Mouse (Mus musculus) heart, postnatal 10 days (tissue): ENCODE measurements around the gene Ubtd1. TPM values are rescaled to one million over a fixed set of nuclear protein-coding genes. Genes with fewer than 3 reads are reported as not detected.
A peak's percentile ranks its signal among the peaks of the same experiment; 100 is the strongest.

Source experiments
- DNase-seq, 2 experiments: peaks; one replicate each; pipeline ENCODE4 v3.0.0; 2021
- intact Hi-C: fragments of 180-260 bp; cut with DNase I; formaldehyde crosslinking; loops from one replicate; pipeline ENCODE4 v1.15.1; 2025
- total RNA-seq, 2 experiments: library from RNA; stranded (reverse); gene quantifications; 2 replicates each; pipeline ENCODE4 v1.2.3; 2021

Gene Ubtd1
- total RNA-seq, 2 experiments from 2014 or later = 31.4 to 33.8 TPM

GRCm38 (mm10) chr19:41991926-41992477, 10.4 kb downstream of the Ubtd1 start:
- intact Hi-C loops = no loop called here
- DNase-seq = peak in 1 of 2 experiments; percentile 5

DNA sequence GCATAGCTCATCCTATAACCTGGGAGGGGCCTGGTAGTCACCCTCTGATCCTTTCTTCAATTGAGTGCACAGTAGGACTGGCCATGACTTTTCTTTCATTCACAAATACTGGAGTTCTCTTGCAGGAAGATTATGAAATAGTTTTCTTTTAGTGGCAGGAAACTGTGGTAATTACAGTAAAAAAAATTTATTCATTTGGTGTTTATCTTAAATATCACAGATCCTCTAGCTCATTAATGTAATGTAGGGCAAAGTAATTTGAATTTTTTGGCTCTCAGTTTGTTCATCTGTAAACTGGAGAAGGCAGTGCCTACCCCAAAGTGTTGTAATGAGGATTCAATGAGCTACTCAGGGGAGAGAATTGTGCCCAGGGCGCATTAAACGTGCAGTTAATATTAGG, 11.4 kb downstream of the Ubtd1 start:
- DNase-seq = no peak
- intact Hi-C loops = loop anchor here (1.0 kb wide), 1 partner anchor 10 kb away; no protein-coding TSS in a partner anchor

GRCm38 (mm10) chr19:41993484-41993883, 11.9 kb downstream of the Ubtd1 start:
- intact Hi-C loops = loop anchor here (1.0 kb wide), 1 partner anchor 10 kb away; no protein-coding TSS in a partner anchor
- peak; percentile 90 for DNase-seq

DNA sequence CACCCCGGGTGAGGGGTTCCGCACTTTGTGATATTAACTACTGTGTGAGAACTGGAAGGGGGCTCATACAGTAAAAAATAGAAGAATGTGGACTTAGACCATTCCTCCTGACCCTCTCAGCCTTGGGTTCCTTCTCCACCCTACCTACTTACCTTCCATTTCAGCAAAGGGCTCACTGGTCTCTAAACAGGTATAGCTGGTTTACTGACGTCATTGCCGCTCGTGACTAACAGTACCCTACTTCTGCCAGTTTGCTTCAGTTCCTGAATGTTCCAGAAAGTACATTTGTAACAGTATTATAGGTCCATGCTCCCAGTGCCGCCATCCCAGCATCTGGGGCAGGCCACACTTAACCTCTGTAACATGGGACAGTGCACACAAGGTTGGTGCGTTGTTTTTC, 12.5 kb downstream of the Ubtd1 start:
- intact Hi-C loops = no loop called here
- no peak for DNase-seq

DNA sequence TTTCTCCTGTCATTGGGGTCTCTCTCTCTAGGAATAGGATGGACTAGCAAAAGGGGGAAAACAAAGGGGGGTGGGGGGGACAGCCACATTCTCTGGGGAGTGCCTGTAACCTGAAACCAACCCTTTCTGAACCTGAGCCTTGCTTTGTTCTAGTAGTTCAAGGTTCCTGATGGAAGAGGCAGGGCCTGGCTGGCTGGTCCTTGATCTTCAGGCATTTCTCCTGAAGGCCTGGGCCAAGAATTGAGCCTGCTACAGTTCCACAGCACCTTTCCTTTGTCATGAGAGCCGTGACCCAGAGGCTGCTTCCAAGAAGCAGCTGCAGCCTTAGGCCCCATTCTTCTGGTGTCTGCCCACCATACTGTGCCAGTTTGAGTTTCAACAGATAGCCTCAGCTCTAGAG, 13.9 kb downstream of the Ubtd1 start:
- no peak for DNase-seq
- intact Hi-C loops = no loop called here

GRCm38 (mm10) chr19:41997090-41997489, 15.5 kb downstream of the Ubtd1 start:
- intact Hi-C loops = no loop called here
- DNase-seq = peak in 1 of 2 experiments; percentile 61

GRCm38 (mm10) chr19:41998770-41999548, 17.4 kb downstream of the Ubtd1 start:
- intact Hi-C loops = no loop called here
- DNase-seq = peak; percentile 66 to 70

- no peak for DNase-seq
- intact Hi-C loops = no loop called here
Measured at GRCm38 (mm10) chr19:41999688-42000283, 18.2 kb downstream of the Ubtd1 start.

- DNase-seq = peak; percentile 69 to 70
- intact Hi-C loops = no loop called here
Measured at GRCm38 (mm10) chr19:42000446-42000958, 18.9 kb downstream of the Ubtd1 start.

- intact Hi-C loops = no loop called here
- no peak for DNase-seq
Measured at GRCm38 (mm10) chr19:42001253-42001980, 19.9 kb downstream of the Ubtd1 start.

GRCm38 (mm10) chr19:42004258-42004657, 22.7 kb downstream of the Ubtd1 start:
- intact Hi-C loops = no loop called here
- DNase-seq = peak in 1 of 2 experiments; percentile 22

DNA sequence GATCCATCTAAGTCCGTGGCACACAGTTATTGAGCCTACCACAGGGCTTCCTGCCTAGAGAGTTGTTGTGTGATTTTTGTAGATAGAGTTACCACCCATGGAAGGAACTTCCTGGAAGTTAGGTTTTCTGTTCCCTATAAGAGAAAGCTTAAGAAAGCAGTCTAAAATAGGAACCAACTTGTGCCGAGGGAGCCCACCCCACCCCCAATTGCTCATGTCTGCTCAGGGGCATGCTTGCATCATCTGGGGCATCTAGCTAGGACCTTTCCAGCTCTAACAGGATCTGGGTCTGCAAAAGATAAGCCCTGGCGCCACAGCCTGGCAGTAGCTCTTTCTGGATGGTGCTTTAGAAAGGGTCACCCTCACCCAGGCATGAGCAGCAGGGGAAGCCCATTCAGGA, 24.1 kb downstream of the Ubtd1 start:
- DNase-seq = peak in 1 of 2 experiments; percentile 50
- intact Hi-C loops = no loop called here

GRCm38 (mm10) chr19:42006568-42006967, 25.0 kb downstream of the Ubtd1 start:
- no peak for DNase-seq
- intact Hi-C loops = no loop called here

DNA sequence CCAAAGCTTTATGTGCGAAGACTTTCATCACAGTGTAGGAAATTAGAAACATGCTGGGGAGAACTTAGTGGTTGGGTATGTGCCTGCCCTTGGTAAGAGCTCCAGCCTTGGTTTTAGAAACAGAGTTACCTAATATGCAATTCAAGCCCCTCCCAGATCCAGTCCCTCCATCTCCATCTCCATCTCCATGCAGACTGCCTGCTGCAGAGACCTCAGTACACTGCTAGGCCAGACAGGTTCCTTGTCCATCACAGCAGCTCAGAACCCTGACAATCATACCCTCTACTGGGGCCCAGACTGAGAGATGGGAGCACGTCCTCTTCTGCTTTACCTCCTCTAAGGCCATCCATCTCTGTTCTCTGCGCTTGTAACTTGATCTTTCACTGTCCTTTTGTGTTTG, 27.0 kb downstream of the Ubtd1 start:
- DNase-seq = peak in 1 of 2 experiments; percentile 15
- intact Hi-C loops = no loop called here

GRCm38 (mm10) chr19:42009067-42009466, 27.5 kb downstream of the Ubtd1 start:
- DNase-seq = peak in 1 of 2 experiments; percentile 13

GRCm38 (mm10) chr19:42010436-42010835, 28.9 kb downstream of the Ubtd1 start:
- intact Hi-C loops = no loop called here
- peak in 1 of 2 experiments; percentile 7 for DNase-seq

More at GRCm38 (mm10) chr19:42009067-42009466, 27.5 kb downstream of the Ubtd1 start:
- intact Hi-C loops = no loop called here

- intact Hi-C loops = no loop called here
- DNase-seq = no peak
Measured at GRCm38 (mm10) chr19:42011123-42011522, 29.6 kb downstream of the Ubtd1 start.

DNA sequence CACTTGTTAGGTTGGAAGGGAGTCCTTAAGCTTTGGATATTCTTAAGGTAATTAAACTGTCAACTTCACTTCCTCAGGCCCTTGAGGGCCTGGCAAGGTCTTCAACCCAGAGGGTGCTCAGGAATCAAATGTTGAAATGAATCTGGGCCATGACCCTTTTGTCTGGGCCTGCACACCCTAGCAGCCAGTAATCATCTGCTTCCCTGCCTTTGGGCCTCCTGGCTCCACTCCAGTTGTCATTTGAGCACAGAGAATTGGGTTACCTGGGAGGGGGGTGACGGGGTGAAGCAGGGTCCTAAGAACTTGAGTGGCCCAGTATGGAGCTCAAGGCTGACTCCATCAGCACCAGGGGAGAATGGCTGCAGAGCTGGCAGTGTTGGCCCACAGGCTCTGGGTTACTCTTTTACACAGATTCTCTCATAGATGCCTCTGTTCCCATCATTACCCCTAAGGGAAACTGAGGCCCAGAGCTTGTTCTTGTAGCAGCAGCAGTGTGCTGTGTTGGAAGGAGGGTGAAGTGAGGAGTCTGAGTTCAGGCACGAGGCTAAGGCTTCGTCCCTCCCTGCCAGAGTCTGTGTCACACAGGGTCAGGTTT, 32.8 kb downstream of the Ubtd1 start:
- no peak for DNase-seq
- intact Hi-C loops = no loop called here

GRCm38 (mm10) chr19:42015001-42015400, 33.4 kb downstream of the Ubtd1 start:
- intact Hi-C loops = no loop called here
- DNase-seq = no peak

DNA sequence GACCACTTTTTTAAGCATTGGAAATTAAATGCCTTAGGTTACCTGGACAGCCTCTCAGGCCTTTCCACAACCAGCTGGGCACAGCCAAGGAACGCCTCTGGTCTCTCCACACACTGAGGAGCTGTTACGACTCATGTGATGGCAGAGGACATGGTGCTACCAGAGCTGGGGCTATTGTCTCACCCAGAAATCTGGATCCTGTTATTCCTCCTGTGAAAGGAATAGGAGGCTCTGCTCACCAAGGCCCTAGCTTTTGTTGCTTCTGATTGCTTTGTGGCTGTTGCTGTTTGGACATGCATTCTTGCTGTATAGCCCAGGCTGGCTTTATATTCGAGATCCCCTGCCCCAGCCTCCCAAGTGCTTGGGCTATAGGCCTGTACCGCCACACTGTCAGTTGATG, 34.7 kb downstream of the Ubtd1 start:
- no peak for DNase-seq
- intact Hi-C loops = no loop called here
